In genomic region chr7:27162780-27163449, GRCm38 (mm10) we compare ENCODE assay signal across 10 mouse cellular contexts. TPM values are rescaled to one million over a fixed set of nuclear protein-coding genes. Genes with fewer than 3 reads are reported as not detected.
DNase-seq lines count a peak whose midpoint lies in the region; ATAC-seq lines count a peak whose summit lies in the region.
"Had no signal": no experiment of that assay in that cellular context is flagged by ENCODE, and none has a peak within 500 bp of the region (broad histone marks: within the 10 kb centered on the region; RNA-seq: fewer than 3 reads in every experiment).

No protein-coding gene starts in this region.

- 84% methylated on average over 5 of the region's 5 CpGs for WGBS in limb, embryonic 12.5 days
- 89% methylated on average over 5 of the region's 5 CpGs for WGBS in limb, embryonic 10.5 days
- 79% methylated on average over 5 of the region's 5 CpGs for WGBS in hindbrain, embryonic 16.5 days
- WGBS in neural tube, embryonic 13.5 days: 84% methylated on average over 5 of the region's 5 CpGs

- no peak overlapping the region for H3K27ac ChIP-seq in limb, embryonic 12.5 days
- H3K27ac ChIP-seq in limb, embryonic 10.5 days: no peak overlapping the region
- no peak overlapping the region for H3K27ac ChIP-seq in hindbrain, embryonic 16.5 days (ENCODE audit: low read depth, low read length)
- H3K27ac ChIP-seq in neural tube, embryonic 13.5 days (replicated peaks): no peak overlapping the region

- H3K36me3 ChIP-seq in limb, embryonic 12.5 days: peaks cover 72% of the 10 kb centered on the region
- peaks cover 75% of the 10 kb centered on the region for H3K36me3 ChIP-seq in limb, embryonic 10.5 days
- H3K36me3 ChIP-seq in hindbrain, embryonic 16.5 days (ENCODE audit: control insufficient read depth, insufficient read depth, low read length): peaks cover 22% of the 10 kb centered on the region
- peaks cover 52% of the 10 kb centered on the region for H3K36me3 ChIP-seq in neural tube, embryonic 13.5 days

- H3K4me3 ChIP-seq in limb, embryonic 12.5 days (replicated peaks): no peak overlapping the region
- no peak overlapping the region for H3K4me3 ChIP-seq in limb, embryonic 10.5 days
- H3K4me3 ChIP-seq in hindbrain, embryonic 16.5 days (ENCODE audit: low read length): no peak overlapping the region; the same call in 1 of the 2 replicates
- peak overlapping the region; percentile 23 for H3K4me3 ChIP-seq in neural tube, embryonic 13.5 days

- peak overlapping the region; percentile 84 for H3K4me2 ChIP-seq in limb, embryonic 12.5 days
- peak overlapping the region; percentile 85 for H3K4me2 ChIP-seq in hindbrain, embryonic 16.5 days (ENCODE audit: low read length)
- H3K4me2 ChIP-seq in neural tube, embryonic 13.5 days: peak overlapping the region; percentile 75

- ATAC-seq in limb, embryonic 12.5 days (ENCODE audit: insufficient number of reproducible peaks, insufficient read depth, low FRiP score, low TSS enrichment, low read depth): no peak
- no peak for ATAC-seq in hindbrain, embryonic 16.5 days
- no peak for ATAC-seq in neural tube, embryonic 13.5 days (ENCODE audit: low read depth)
- ATAC-seq in erythroblast, adult 5-6 weeks (replicated peaks; ENCODE audit: low FRiP score, poor library complexity, severe bottlenecking): no peak

- H3K9me3 ChIP-seq in limb, embryonic 12.5 days: no peaks in the 10 kb centered on the region
- H3K9me3 ChIP-seq in limb, embryonic 10.5 days (replicated peaks): no peaks in the 10 kb centered on the region
- no peaks in the 10 kb centered on the region for H3K9me3 ChIP-seq in hindbrain, embryonic 16.5 days (ENCODE audit: control insufficient read depth, low read length)
- H3K9me3 ChIP-seq in neural tube, embryonic 13.5 days: no peaks in the 10 kb centered on the region

- H3K27me3 ChIP-seq in limb, embryonic 12.5 days: no peaks in the 10 kb centered on the region
- no peaks in the 10 kb centered on the region for H3K27me3 ChIP-seq in limb, embryonic 10.5 days (ENCODE audit: low read depth, poor library complexity, severe bottlenecking)
- no peaks in the 10 kb centered on the region for H3K27me3 ChIP-seq in hindbrain, embryonic 16.5 days (replicated peaks; ENCODE audit: control insufficient read depth, insufficient read depth, low read length)
- no peaks in the 10 kb centered on the region for H3K27me3 ChIP-seq in neural tube, embryonic 13.5 days

- peak; percentile 62 for DNase-seq in adrenal gland, adult 2 months
- DNase-seq in adrenal gland, postnatal 25 days: no peak
- no peak for DNase-seq in limb, embryonic 10.5 days (ENCODE audit: low spot score)
- no peak for DNase-seq in left cerebral cortex, adult 18-20 months (ENCODE audit: low spot score in 2 of 2)

- H3K4me1 ChIP-seq in limb, embryonic 12.5 days (replicated peaks): peaks cover 52% of the 10 kb centered on the region
- peaks cover 49% of the 10 kb centered on the region for H3K4me1 ChIP-seq in limb, embryonic 10.5 days
- peaks cover 66% of the 10 kb centered on the region for H3K4me1 ChIP-seq in hindbrain, embryonic 16.5 days (ENCODE audit: control insufficient read depth, insufficient read depth, low read depth, low read length)
- peaks cover 72% of the 10 kb centered on the region for H3K4me1 ChIP-seq in neural tube, embryonic 13.5 days (replicated peaks)

- peak overlapping the region; percentile 5 for H3K9ac ChIP-seq in limb, embryonic 12.5 days (replicated peaks)
- peak overlapping the region; percentile 41 for H3K9ac ChIP-seq in hindbrain, embryonic 16.5 days (ENCODE audit: low read depth, low read length)
- H3K9ac ChIP-seq in neural tube, embryonic 13.5 days: peak overlapping the region; percentile 91

RNA-seq across cellular contexts. Expression of gene Egln2, which starts 3.7 kb away (rescaled TPM):
- total RNA-seq in adrenal gland, adult 2 months (2021): 100 to 1,000 TPM in 1 of 2 experiments, 10 to 100 TPM in 1; 85.6 to 101 TPM
- polyA plus RNA-seq in adrenal gland, adult 2 months (2012; rRNA removed): 142 and 144 TPM in 2 replicates
- total RNA-seq in adrenal gland, postnatal 25 days (2021): 108 and 120 TPM in 2 replicates
- polyA plus RNA-seq in limb, embryonic 12.5 days (2016; fragmentation: Nextera tagmentation; extraction: Ambion mirVana): 87.3 and 88.9 TPM in 2 replicates
- polyA plus RNA-seq in limb, embryonic 10.5 days (2016; fragmentation: Nextera tagmentation; extraction: Ambion mirVana): 95.2 and 97.8 TPM in 2 replicates
- polyA plus RNA-seq in hindbrain, embryonic 16.5 days (2015; fragmentation: Nextera tagmentation; extraction: Ambion mirVana): 92.7 and 102 TPM in 2 replicates
- polyA plus RNA-seq in neural tube, embryonic 13.5 days (2015; fragmentation: Nextera tagmentation; extraction: Ambion mirVana): 78.8 and 89.1 TPM in 2 replicates
- 100 to 1,000 TPM; 101 to 115 TPM for total RNA-seq in left cerebral cortex, adult 18-20 months (2021)
- 1.3 and 7.7 TPM in 2 replicates for total RNA-seq in erythroblast, adult 5-6 weeks (2015; ENCODE audit: low replicate concordance)
- total RNA-seq in erythroblast, adult 5-6 weeks (2017; ENCODE audit: low replicate concordance): 7.6 and 10.0 TPM in 2 replicates

RNA-seq across cellular contexts. Expression of gene Cyp2t4, which starts 9.4 kb away (rescaled TPM):
- not detected for total RNA-seq in adrenal gland, adult 2 months (2021)
- polyA plus RNA-seq in adrenal gland, adult 2 months (2012; rRNA removed): not detected in 2 replicates
- total RNA-seq in adrenal gland, postnatal 25 days (2021): not detected in 2 replicates
- polyA plus RNA-seq in limb, embryonic 12.5 days (2016; fragmentation: Nextera tagmentation; extraction: Ambion mirVana): not detected in 2 replicates
- 0.11 and 0.19 TPM in 2 replicates for polyA plus RNA-seq in limb, embryonic 10.5 days (2016; fragmentation: Nextera tagmentation; extraction: Ambion mirVana)
- polyA plus RNA-seq in hindbrain, embryonic 16.5 days (2015; fragmentation: Nextera tagmentation; extraction: Ambion mirVana): 0.13 and 0.30 TPM in 2 replicates
- polyA plus RNA-seq in neural tube, embryonic 13.5 days (2015; fragmentation: Nextera tagmentation; extraction: Ambion mirVana): 0.21 TPM in 1 of 2 replicates, not detected in the other
- not detected for total RNA-seq in left cerebral cortex, adult 18-20 months (2021)
- total RNA-seq in erythroblast, adult 5-6 weeks (2015; ENCODE audit: low replicate concordance): not detected in 2 replicates
- total RNA-seq in erythroblast, adult 5-6 weeks (2017; ENCODE audit: low replicate concordance): not detected in 2 replicates
- total RNA-seq: hematopoietic stem cell, adult 5-6 weeks had no signal
- polyA plus RNA-seq: small intestine, adult 2 months had no signal

RNA-seq across cellular contexts. Expression of gene Rab4b, which starts 15.8 kb away (rescaled TPM):
- total RNA-seq in adrenal gland, adult 2 months (2021): 10 to 100 TPM; 53.2 to 60.9 TPM
- polyA plus RNA-seq in adrenal gland, adult 2 months (2012; rRNA removed): 86.9 and 97.4 TPM in 2 replicates
- total RNA-seq in adrenal gland, postnatal 25 days (2021): 65.7 and 78.2 TPM in 2 replicates
- polyA plus RNA-seq in limb, embryonic 12.5 days (2016; fragmentation: Nextera tagmentation; extraction: Ambion mirVana): 59.8 and 60.0 TPM in 2 replicates
- 59.8 and 67.0 TPM in 2 replicates for polyA plus RNA-seq in limb, embryonic 10.5 days (2016; fragmentation: Nextera tagmentation; extraction: Ambion mirVana)
- 112 and 118 TPM in 2 replicates for polyA plus RNA-seq in hindbrain, embryonic 16.5 days (2015; fragmentation: Nextera tagmentation; extraction: Ambion mirVana)
- polyA plus RNA-seq in neural tube, embryonic 13.5 days (2015; fragmentation: Nextera tagmentation; extraction: Ambion mirVana): 114 and 125 TPM in 2 replicates
- total RNA-seq in left cerebral cortex, adult 18-20 months (2021): 10 to 100 TPM; 93.0 to 99.8 TPM
- total RNA-seq in erythroblast, adult 5-6 weeks (2015; ENCODE audit: low replicate concordance): 11.1 and 18.0 TPM in 2 replicates
- 4.0 and 7.8 TPM in 2 replicates for total RNA-seq in erythroblast, adult 5-6 weeks (2017; ENCODE audit: low replicate concordance)

RNA-seq across cellular contexts. Expression of gene Gm21983, which starts 18.0 kb away (rescaled TPM):
- not detected for total RNA-seq in adrenal gland, adult 2 months (2021)
- 0.10 TPM in 1 of 2 replicates, not detected in the other for polyA plus RNA-seq in adrenal gland, adult 2 months (2012; rRNA removed)
- 0.62 TPM in 1 of 2 replicates, not detected in the other for total RNA-seq in adrenal gland, postnatal 25 days (2021)
- polyA plus RNA-seq in limb, embryonic 12.5 days (2016; fragmentation: Nextera tagmentation; extraction: Ambion mirVana): 0.61 and 1.5 TPM in 2 replicates
- 0.81 TPM in 1 of 2 replicates, not detected in the other for polyA plus RNA-seq in limb, embryonic 10.5 days (2016; fragmentation: Nextera tagmentation; extraction: Ambion mirVana)
- not detected in 2 replicates for polyA plus RNA-seq in hindbrain, embryonic 16.5 days (2015; fragmentation: Nextera tagmentation; extraction: Ambion mirVana)
- polyA plus RNA-seq in neural tube, embryonic 13.5 days (2015; fragmentation: Nextera tagmentation; extraction: Ambion mirVana): 0.35 TPM in 1 of 2 replicates, not detected in the other
- total RNA-seq in left cerebral cortex, adult 18-20 months (2021): not detected
- not detected in 2 replicates for total RNA-seq in erythroblast, adult 5-6 weeks (2015; ENCODE audit: low replicate concordance)
- not detected in 2 replicates for total RNA-seq in erythroblast, adult 5-6 weeks (2017; ENCODE audit: low replicate concordance)
- total RNA-seq: hematopoietic stem cell, adult 5-6 weeks had no signal

RNA-seq across cellular contexts. Expression of gene Mia, which starts 18.0 kb away (rescaled TPM):
- total RNA-seq in adrenal gland, adult 2 months (2021): not detected
- 0.44 TPM in 1 of 2 replicates, not detected in the other for polyA plus RNA-seq in adrenal gland, adult 2 months (2012; rRNA removed)
- total RNA-seq in adrenal gland, postnatal 25 days (2021): not detected in 2 replicates
- polyA plus RNA-seq in limb, embryonic 12.5 days (2016; fragmentation: Nextera tagmentation; extraction: Ambion mirVana): 23.8 and 42.8 TPM in 2 replicates
- 1.1 and 5.0 TPM in 2 replicates for polyA plus RNA-seq in limb, embryonic 10.5 days (2016; fragmentation: Nextera tagmentation; extraction: Ambion mirVana)
- polyA plus RNA-seq in hindbrain, embryonic 16.5 days (2015; fragmentation: Nextera tagmentation; extraction: Ambion mirVana): 30.3 and 40.5 TPM in 2 replicates
- 9.7 and 13.9 TPM in 2 replicates for polyA plus RNA-seq in neural tube, embryonic 13.5 days (2015; fragmentation: Nextera tagmentation; extraction: Ambion mirVana)
- 1 to 10 TPM in 1 of 2 experiments, under 1 TPM in 1; 0.70 to 1.4 TPM for total RNA-seq in left cerebral cortex, adult 18-20 months (2021)
- not detected in 2 replicates for total RNA-seq in erythroblast, adult 5-6 weeks (2015; ENCODE audit: low replicate concordance)
- not detected in 2 replicates for total RNA-seq in erythroblast, adult 5-6 weeks (2017; ENCODE audit: low replicate concordance)
- total RNA-seq: hematopoietic stem cell, adult 5-6 weeks had no signal
- polyA plus RNA-seq: small intestine, adult 2 months had no signal

Comparison
In these comparisons a context has a peak if more than half of its experiments do, and no peak if none do; other contexts are left out.
1. H3K9ac ChIP-seq: peak in every context shown above with its lines; median percentile 91 in neural tube, embryonic 13.5 days; 41 in hindbrain, embryonic 16.5 days; 5 in limb, embryonic 12.5 days.